Mouse (Mus musculus): ENCODE measurements around the gene Dus3l. TPM values are rescaled to one million over a fixed set of nuclear protein-coding genes. Genes with fewer than 3 reads are reported as not detected.

The Dus3l gene
- total and polyA plus RNA-seq, 2 experiments from 2014 or later = 93.8 to 103 TPM

GRCm38 (mm10) chr17:56729656-56730055, 34.9 kb upstream of the Dus3l start:
- Histone ChIP-seq H3K27me3 (ENCODE audit: insufficient read depth, low read length) (no peaks in the 10 kb centered on the region), H3K4me1 (ENCODE audit: insufficient read depth, low read length) (no peaks in the 10 kb centered on the region), H3K36me3 (ENCODE audit: insufficient read depth, low read length) (no peaks in the 10 kb centered on the region), H3K9ac (replicated peaks; ENCODE audit: low read length, poor library complexity, severe bottlenecking) (no peak overlapping the region), H3K4me2 (ENCODE audit: low read depth, low read length, poor library complexity, severe bottlenecking) (no peak overlapping the region), H3K4me3 (ENCODE audit: low read depth, low read length) (no peak overlapping the region), H3K9me3 (ENCODE audit: low read length) (no peaks in the 10 kb centered on the region), H3K27ac (ENCODE audit: low read depth, low read length) (no peak overlapping the region)
- no peak for DNase-seq (ENCODE audit: low spot score)
- ATAC-seq (ENCODE audit: low FRiP score) = no peak
- WGBS = 42% methylated on average over 2 of the region's 2 CpGs
- no peak for TF ChIP-seq CTCF (IDR thresholded peaks at IDR 0.05)

- H3K36me3 ChIP-seq (ENCODE audit: insufficient read depth, low read length) = no peaks in the 10 kb centered on the region
- no peak overlapping the region for H3K27ac ChIP-seq (ENCODE audit: low read depth, low read length)
- 49% methylated on average over 8 of the region's 8 CpGs for WGBS
- H3K27me3 ChIP-seq (ENCODE audit: insufficient read depth, low read length) = no peaks in the 10 kb centered on the region
- no peak for DNase-seq (ENCODE audit: low spot score)
- peak; percentile 36 for TF ChIP-seq CTCF (IDR thresholded peaks at IDR 0.05)
- no peaks in the 10 kb centered on the region for H3K4me1 ChIP-seq (ENCODE audit: insufficient read depth, low read length)
- H3K4me3 ChIP-seq (ENCODE audit: low read depth, low read length) = no peak overlapping the region
- H3K4me2 ChIP-seq (ENCODE audit: low read depth, low read length, poor library complexity, severe bottlenecking) = no peak overlapping the region
- no peak overlapping the region for H3K9ac ChIP-seq (replicated peaks; ENCODE audit: low read length, poor library complexity, severe bottlenecking)
- no peaks in the 10 kb centered on the region for H3K9me3 ChIP-seq (ENCODE audit: low read length)
- ATAC-seq (ENCODE audit: low FRiP score) = no peak
These were observed 28.0 kb upstream of the Dus3l start for GRCm38 (mm10) chr17:56736534-56736933.

- H3K9ac ChIP-seq (replicated peaks; ENCODE audit: low read length, poor library complexity, severe bottlenecking) = no peak overlapping the region
- no peak overlapping the region for H3K4me2 ChIP-seq (ENCODE audit: low read depth, low read length, poor library complexity, severe bottlenecking)
- no peaks in the 10 kb centered on the region for H3K9me3 ChIP-seq (ENCODE audit: low read length)
- H3K36me3 ChIP-seq (ENCODE audit: insufficient read depth, low read length) = no peaks in the 10 kb centered on the region
- no peak for TF ChIP-seq CTCF (IDR thresholded peaks at IDR 0.05)
- no peaks in the 10 kb centered on the region for H3K27me3 ChIP-seq (ENCODE audit: insufficient read depth, low read length)
- H3K27ac ChIP-seq (ENCODE audit: low read depth, low read length) = no peak overlapping the region
- 79% methylated on average over 10 of the region's 10 CpGs for WGBS
- DNase-seq (ENCODE audit: low spot score) (no peak), ATAC-seq (ENCODE audit: low FRiP score) (no peak)
- H3K4me3 ChIP-seq (ENCODE audit: low read depth, low read length) = no peak overlapping the region
- no peaks in the 10 kb centered on the region for H3K4me1 ChIP-seq (ENCODE audit: insufficient read depth, low read length)
These were observed 26.3 kb upstream of the Dus3l start for GRCm38 (mm10) chr17:56738221-56738620.

- ATAC-seq (ENCODE audit: low FRiP score) (no peak), DNase-seq (ENCODE audit: low spot score) (no peak)
- H3K9ac ChIP-seq (replicated peaks; ENCODE audit: low read length, poor library complexity, severe bottlenecking) = no peak overlapping the region
- H3K9me3 ChIP-seq (ENCODE audit: low read length) = no peaks in the 10 kb centered on the region
- no peak for TF ChIP-seq CTCF (IDR thresholded peaks at IDR 0.05)
- no peak overlapping the region for H3K4me2 ChIP-seq (ENCODE audit: low read depth, low read length, poor library complexity, severe bottlenecking)
- H3K36me3 ChIP-seq (ENCODE audit: insufficient read depth, low read length) = no peaks in the 10 kb centered on the region
- 83% methylated on average over 17 of the region's 17 CpGs for WGBS
- H3K4me3 ChIP-seq (ENCODE audit: low read depth, low read length) = no peak overlapping the region
- H3K27me3 ChIP-seq (ENCODE audit: insufficient read depth, low read length) = no peaks in the 10 kb centered on the region
- H3K27ac ChIP-seq (ENCODE audit: low read depth, low read length) = no peak overlapping the region
- no peaks in the 10 kb centered on the region for H3K4me1 ChIP-seq (ENCODE audit: insufficient read depth, low read length)
These were observed 24.3 kb upstream of the Dus3l start for GRCm38 (mm10) chr17:56740118-56740787.

GRCm38 (mm10) chr17:56740788-56741160, 23.8 kb upstream of the Dus3l start:
- Histone ChIP-seq H3K4me2 (ENCODE audit: low read depth, low read length, poor library complexity, severe bottlenecking) (no peak overlapping the region), H3K27me3 (ENCODE audit: insufficient read depth, low read length) (no peaks in the 10 kb centered on the region), H3K9me3 (ENCODE audit: low read length) (no peaks in the 10 kb centered on the region), H3K4me3 (ENCODE audit: low read depth, low read length) (no peak overlapping the region), H3K27ac (ENCODE audit: low read depth, low read length) (no peak overlapping the region), H3K36me3 (ENCODE audit: insufficient read depth, low read length) (no peaks in the 10 kb centered on the region), H3K9ac (replicated peaks; ENCODE audit: low read length, poor library complexity, severe bottlenecking) (no peak overlapping the region), H3K4me1 (ENCODE audit: insufficient read depth, low read length) (no peaks in the 10 kb centered on the region)
- DNase-seq (ENCODE audit: low spot score) = no peak
- no peak for ATAC-seq (ENCODE audit: low FRiP score)
- 82% methylated on average over 17 of the region's 17 CpGs for WGBS
- no peak for TF ChIP-seq CTCF (IDR thresholded peaks at IDR 0.05)

- WGBS = 65% methylated on average over 5 of the region's 5 CpGs
These were observed 20.4 kb upstream of the Dus3l start for GRCm38 (mm10) chr17:56744173-56744572.

More at GRCm38 (mm10) chr17:56744173-56744572, 20.4 kb upstream of the Dus3l start:
- Histone ChIP-seq H3K4me2 (ENCODE audit: low read depth, low read length, poor library complexity, severe bottlenecking) (no peak overlapping the region), H3K9ac (replicated peaks; ENCODE audit: low read length, poor library complexity, severe bottlenecking) (no peak overlapping the region), H3K4me1 (ENCODE audit: insufficient read depth, low read length) (no peaks in the 10 kb centered on the region), H3K27ac (ENCODE audit: low read depth, low read length) (no peak overlapping the region), H3K36me3 (ENCODE audit: insufficient read depth, low read length) (no peaks in the 10 kb centered on the region), H3K9me3 (ENCODE audit: low read length) (no peaks in the 10 kb centered on the region), H3K4me3 (ENCODE audit: low read depth, low read length) (no peak overlapping the region), H3K27me3 (ENCODE audit: insufficient read depth, low read length) (no peaks in the 10 kb centered on the region)
- TF ChIP-seq CTCF (IDR thresholded peaks at IDR 0.05) = no peak
- no peak for ATAC-seq (ENCODE audit: low FRiP score)
- no peak for DNase-seq (ENCODE audit: low spot score)
